Mouse (Mus musculus) E14TG2a.4 (cell line): Measurements from ENCODE around the gene Usp19.

Experiments used
- H3K27me3 ChIP-seq: 2 replicates; pipeline ENCODE4 v1.6.1; 2014; ENCODE audit warnings: low read length, control low read depth; ENCODE audit not compliant: insufficient read depth
- H3K36me3 ChIP-seq: 2 replicates; pipeline ENCODE4 v1.6.1; 2014; ENCODE audit warnings: low read length, control low read depth; ENCODE audit not compliant: insufficient read depth
- H3K4me1 ChIP-seq: replicated peaks from 2 replicates; pipeline ENCODE4 v1.6.1; 2014; ENCODE audit warnings: low read depth, low read length, control low read depth
- H3K4me3 ChIP-seq: replicated peaks from 2 replicates; pipeline ENCODE4 v1.5.1; 2014; ENCODE audit warnings: mild to moderate bottlenecking, low read length
- H3K9me3 ChIP-seq: 2 replicates; pipeline ENCODE4 v1.6.1; 2014; ENCODE audit warnings: low read length, control low read depth
- CTCF ChIP-seq: conservative IDR thresholded peaks from 2 replicates; pipeline ENCODE4 v1.5.1; 2014; ENCODE audit warnings: low read length
- NANOG ChIP-seq: IDR thresholded peaks from 2 replicates; pipeline ENCODE4 v1.6.1; 2014; ENCODE audit warnings: borderline replicate concordance, low read length, mixed read lengths
- POU5F1 ChIP-seq: IDR thresholded peaks from 2 replicates; pipeline ENCODE4 v1.6.1; 2014; ENCODE audit warnings: low read length, borderline replicate concordance

The Usp19 gene

DNA sequence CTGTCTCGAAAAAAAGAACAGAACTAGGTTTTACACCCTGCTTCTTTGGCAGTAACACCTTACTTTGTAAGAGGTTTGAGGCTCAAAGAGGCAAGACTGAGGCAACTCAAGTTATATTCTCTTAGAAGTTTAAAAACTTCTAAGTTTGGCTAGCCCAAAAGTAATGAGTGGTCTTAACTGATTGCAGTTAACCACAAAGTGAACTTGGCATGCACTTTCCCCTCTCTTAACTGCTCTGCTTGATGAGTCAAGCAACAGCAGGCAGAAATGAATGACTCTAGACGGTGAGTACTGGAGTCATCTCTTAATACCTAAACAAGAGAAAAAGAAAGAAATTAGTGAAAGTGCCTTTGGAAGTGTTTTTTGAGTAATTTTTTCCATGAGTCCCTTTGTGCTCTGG, 31.2 kb downstream of the Usp19 start:
- no peaks in the 10 kb centered on the region for H3K9me3 ChIP-seq
- TF ChIP-seq CTCF = no peak
- no peak for TF ChIP-seq POU5F1
- no peak for TF ChIP-seq NANOG
- peaks cover 61% of the 10 kb centered on the region for H3K36me3 ChIP-seq
- peaks cover 68% of the 10 kb centered on the region for H3K4me1 ChIP-seq
- H3K4me3 ChIP-seq = no peak overlapping the region
- H3K27me3 ChIP-seq = no peaks in the 10 kb centered on the region

- peaks cover 73% of the 10 kb centered on the region for H3K4me1 ChIP-seq
- H3K4me3 ChIP-seq = no peak overlapping the region
- H3K9me3 ChIP-seq = no peaks in the 10 kb centered on the region
- peaks cover 77% of the 10 kb centered on the region for H3K36me3 ChIP-seq
- TF ChIP-seq CTCF (no peak), NANOG (no peak), POU5F1 (no peak)
- H3K27me3 ChIP-seq = no peaks in the 10 kb centered on the region
Observed at GRCm38 (mm10) chr9:108523341-108523740, 32.9 kb downstream of the Usp19 start.

DNA sequence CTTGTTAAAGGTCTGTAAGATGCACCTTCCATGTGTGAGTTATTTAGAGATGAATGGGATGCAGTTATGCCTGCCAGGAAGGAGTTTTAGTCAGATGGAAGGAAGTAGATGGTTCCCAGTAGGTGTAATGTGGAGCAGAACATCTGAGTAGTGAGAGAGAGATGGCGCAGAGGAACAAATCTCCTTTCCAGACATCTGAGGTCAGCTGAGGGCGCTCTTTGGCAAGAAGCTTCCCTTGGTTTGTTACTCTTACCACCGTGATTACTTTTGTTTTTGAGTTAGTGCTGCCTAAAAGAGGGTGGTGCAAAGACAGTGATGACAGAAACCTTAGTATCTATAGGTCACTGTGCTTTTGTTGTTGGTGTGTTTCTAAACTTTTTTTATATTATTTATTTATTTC, 35.0 kb downstream of the Usp19 start:
- peaks cover 53% of the 10 kb centered on the region for H3K4me1 ChIP-seq
- H3K9me3 ChIP-seq = no peaks in the 10 kb centered on the region
- H3K36me3 ChIP-seq = peaks cover 79% of the 10 kb centered on the region
- no peaks in the 10 kb centered on the region for H3K27me3 ChIP-seq
- no peak for TF ChIP-seq POU5F1
- no peak for TF ChIP-seq NANOG
- no peak for TF ChIP-seq CTCF
- H3K4me3 ChIP-seq = no peak overlapping the region

- no peaks in the 10 kb centered on the region for H3K9me3 ChIP-seq
- H3K4me3 ChIP-seq = no peak overlapping the region
- H3K36me3 ChIP-seq = peaks cover 98% of the 10 kb centered on the region
- H3K27me3 ChIP-seq = no peaks in the 10 kb centered on the region
- no peak for TF ChIP-seq POU5F1
- no peak for TF ChIP-seq CTCF
- TF ChIP-seq NANOG = no peak
- peaks cover 28% of the 10 kb centered on the region for H3K4me1 ChIP-seq
Observed at GRCm38 (mm10) chr9:108530954-108531353, 40.6 kb downstream of the Usp19 start.

GRCm38 (mm10) chr9:108531496-108531895, 41.1 kb downstream of the Usp19 start:
- Histone ChIP-seq H3K4me1 (peaks cover 26% of the 10 kb centered on the region), H3K4me3 (no peak overlapping the region), H3K27me3 (no peaks in the 10 kb centered on the region), H3K9me3 (no peaks in the 10 kb centered on the region), H3K36me3 (peaks cover 98% of the 10 kb centered on the region)
- TF ChIP-seq POU5F1 (no peak), CTCF (no peak), NANOG (no peak)

DNA sequence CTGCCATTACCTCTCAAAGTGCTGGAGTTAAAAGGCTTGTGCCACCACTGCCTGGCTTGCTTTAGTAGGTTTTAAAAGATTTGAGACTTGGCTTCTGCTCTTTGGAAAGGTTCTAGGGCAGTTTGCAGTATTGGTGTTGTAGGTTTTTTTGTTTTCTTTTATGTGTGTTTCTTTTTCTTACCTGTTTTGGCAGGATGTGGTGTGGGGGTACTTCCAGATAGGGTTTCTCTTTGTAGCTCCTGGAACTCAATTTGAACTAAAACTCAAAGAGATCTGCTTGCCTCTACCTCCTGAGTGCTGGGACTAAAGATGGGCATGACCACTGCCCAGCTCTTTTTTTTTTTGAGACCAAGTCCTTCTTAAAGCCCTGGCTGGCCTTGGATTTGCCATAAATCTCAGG, 50.4 kb downstream of the Usp19 start:
- Histone ChIP-seq H3K9me3 (no peaks in the 10 kb centered on the region), H3K36me3 (peaks cover 99% of the 10 kb centered on the region), H3K27me3 (no peaks in the 10 kb centered on the region), H3K4me1 (peaks cover 26% of the 10 kb centered on the region), H3K4me3 (no peak overlapping the region)
- TF ChIP-seq CTCF (no peak), POU5F1 (no peak), NANOG (no peak)

- Histone ChIP-seq H3K36me3 (peaks cover 97% of the 10 kb centered on the region), H3K9me3 (no peaks in the 10 kb centered on the region), H3K4me3 (no peak overlapping the region), H3K27me3 (no peaks in the 10 kb centered on the region), H3K4me1 (peaks cover 18% of the 10 kb centered on the region)
- TF ChIP-seq NANOG (no peak), CTCF (no peak), POU5F1 (no peak)
Observed at GRCm38 (mm10) chr9:108545986-108546385, 55.6 kb downstream of the Usp19 start.

- no peak for TF ChIP-seq POU5F1
- TF ChIP-seq CTCF = no peak
- no peak for TF ChIP-seq NANOG
Observed at GRCm38 (mm10) chr9:108546875-108547274, 56.5 kb downstream of the Usp19 start.

More at GRCm38 (mm10) chr9:108546875-108547274, 56.5 kb downstream of the Usp19 start:
- Histone ChIP-seq H3K4me3 (no peak overlapping the region), H3K27me3 (no peaks in the 10 kb centered on the region), H3K4me1 (peaks cover 20% of the 10 kb centered on the region), H3K36me3 (peaks cover 97% of the 10 kb centered on the region), H3K9me3 (no peaks in the 10 kb centered on the region)
